Mouse (Mus musculus) adrenal gland, postnatal 0 days (tissue): Measurements from ENCODE around the gene Gm28553. TPM values are rescaled to one million over a fixed set of nuclear protein-coding genes. Genes with fewer than 3 reads are reported as not detected.

Source experiments
- polyA plus RNA-seq: library from polyadenylated mRNA; unstranded; fragments of >200 nt; fragmentation: Nextera tagmentation; extraction: Ambion mirVana; gene quantifications from 2 replicates; pipeline ENCODE4 v1.2.1, GENCODE M21; 2015

The Gm28553 gene
- not detected in 2 replicates for polyA plus RNA-seq

DNA sequence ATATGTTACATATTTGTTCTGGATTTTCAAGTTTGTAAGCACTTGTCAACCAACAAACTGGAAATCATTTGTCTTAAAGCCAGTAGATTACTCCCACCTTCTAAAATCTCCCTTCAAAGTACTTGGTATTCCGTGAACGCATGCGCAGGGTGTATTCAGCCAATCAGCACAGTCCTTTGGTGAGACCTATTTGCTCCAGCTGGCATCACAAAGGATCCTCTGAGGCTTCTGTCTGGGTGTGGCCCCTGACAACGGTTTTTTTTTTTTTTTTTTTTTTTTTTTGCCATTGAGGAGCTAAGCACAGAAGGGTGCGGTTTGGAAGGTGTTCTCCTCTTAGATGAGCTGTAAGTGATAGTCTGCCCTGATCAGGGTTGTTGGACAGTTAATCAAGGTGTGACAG, at the start of gene Gm28553:
Gene Gm28553 (plus strand): TSS at position 301 of the 400 bp plus-strand sequence.

